Mouse (Mus musculus) heart, embryonic 14.5 days (tissue): ENCODE data around the gene Hipk4. TPM values are rescaled to one million over a fixed set of nuclear protein-coding genes. Genes with fewer than 3 reads are reported as not detected.

ENCODE experiments used
- ATAC-seq: fragments of 200-750 bp; cut with Nextera tagmentation; 2 replicates; pipeline ENCODE4 v1.8.0; 2017; ENCODE audit warnings: low read depth, moderate TSS enrichment; ENCODE audit not compliant: insufficient number of reproducible peaks, insufficient read depth, low FRiP score
- H3K27ac ChIP-seq, 2 experiments: fragments of 200-500 bp in 1 of 2; fragments of 300-500 bp in 1 of 2; sonication (generic) in 1 of 2; replicated peaks in 1 of 2; 2 replicates each; pipeline ENCODE4 v1.5.1; 2012 to 2014; ENCODE audit warnings: low read depth in 2 of 2, low read length in 2 of 2, control low read depth in 1 of 2, mild to moderate bottlenecking in 1 of 2, mixed read lengths in 1 of 2; ENCODE audit not compliant: control insufficient read depth in 1 of 2, insufficient read depth in 1 of 2
- H3K27me3 ChIP-seq: fragments of 300-500 bp; sonication (generic); 2 replicates; pipeline ENCODE4 v1.6.1; 2014; ENCODE audit warnings: mild to moderate bottlenecking, low read length, control low read depth; ENCODE audit not compliant: control insufficient read depth, insufficient read depth
- H3K36me3 ChIP-seq: fragments of 300-500 bp; sonication (generic); 2 replicates; pipeline ENCODE4 v1.6.1; 2014; ENCODE audit warnings: mild to moderate bottlenecking, control low read depth, low read length, mixed read lengths; ENCODE audit not compliant: control insufficient read depth, insufficient read depth
- H3K4me1 ChIP-seq, 2 experiments: fragments of 200-500 bp in 1 of 2; fragments of 300-500 bp in 1 of 2; sonication (generic) in 1 of 2; 2 replicates each; pipeline ENCODE4 v1.6.1; 2012 to 2014; ENCODE audit warnings: low read length in 2 of 2, control low read depth in 1 of 2, mixed read lengths in 1 of 2; ENCODE audit not compliant: control insufficient read depth in 2 of 2, insufficient read depth in 2 of 2
- H3K4me2 ChIP-seq: fragments of 300-500 bp; sonication (generic); 2 replicates; pipeline ENCODE4 v1.6.1; 2014; ENCODE audit warnings: mild to moderate bottlenecking, low read length
- H3K4me3 ChIP-seq, 2 experiments: fragments of 200-500 bp in 1 of 2; fragments of 300-500 bp in 1 of 2; sonication (generic) in 1 of 2; 2 replicates each; pipeline ENCODE4 v1.5.1; 2012 to 2014; ENCODE audit warnings: low read length in 2 of 2, mild to moderate bottlenecking in 2 of 2, control low read depth in 1 of 2, low read depth in 1 of 2, moderate library complexity in 1 of 2; ENCODE audit not compliant: control insufficient read depth in 1 of 2, insufficient read depth in 1 of 2
- H3K9ac ChIP-seq: fragments of 300-500 bp; sonication (generic); 2 replicates; pipeline ENCODE4 v1.6.1; 2014; ENCODE audit warnings: mild to moderate bottlenecking, low read length
- H3K9me3 ChIP-seq: fragments of 300-500 bp; sonication (generic); 2 replicates; pipeline ENCODE4 v1.6.1; 2016; ENCODE audit warnings: low read length, control low read depth; ENCODE audit not compliant: control insufficient read depth
- WGBS: fragments of 180-500 bp; shearing (Covaris S2); extraction: QIAGEN DNeasy Blood & Tissue Kit; methylation state at CpG from one replicate; pipeline ENCODE4 v1.1.7; 2014; 5-methylcytosine and 5-hydroxymethylcytosine counted together
- polyA plus RNA-seq: library from polyadenylated mRNA; unstranded; fragments of >200 nt; fragmentation: Nextera tagmentation; extraction: Ambion mirVana; gene quantifications from 2 replicates; pipeline ENCODE4 v1.2.1, GENCODE M21; 2014

The Hipk4 gene
- polyA plus RNA-seq, 1 experiment from 2014 or later = 0.26 TPM

GRCm38 (mm10) chr7:27541431-27541830 is 18.4 kb downstream of the Hipk4 start:
- Histone ChIP-seq H3K36me3 (peaks cover 23% of the 10 kb centered on the region; the same call in 1 of the 2 replicates), H3K27ac (no peak overlapping the region), H3K4me1 (peaks cover 5 to 15% of the 10 kb centered on the region in 2 experiments; a peak in 3 of 4 replicates), H3K4me2 (no peak overlapping the region), H3K9ac (no peak overlapping the region), H3K9me3 (no peaks in the 10 kb centered on the region), H3K4me3 (no peak overlapping the region), H3K27me3 (no peaks in the 10 kb centered on the region)
- WGBS = 76% methylated on average over 16 of the region's 16 CpGs
- no peak for ATAC-seq

- no peak overlapping the region for H3K27ac ChIP-seq
- ATAC-seq = no peak
- H3K27me3 ChIP-seq = no peaks in the 10 kb centered on the region
- 52% methylated on average over 5 of the region's 5 CpGs for WGBS
- peaks cover 21% of the 10 kb centered on the region; the same call in 1 of the 2 replicates for H3K36me3 ChIP-seq
- peak overlapping the region; percentile 41 to 50; a peak in 3 of 4 replicates for H3K4me3 ChIP-seq
- H3K4me1 ChIP-seq = peaks cover 5 to 15% of the 10 kb centered on the region in 2 experiments; a peak in 3 of 4 replicates
- H3K9ac ChIP-seq = peak overlapping the region; percentile 78
- no peaks in the 10 kb centered on the region for H3K9me3 ChIP-seq
- peak overlapping the region; percentile 96 for H3K4me2 ChIP-seq
These were observed 18.9 kb downstream of the Hipk4 start for GRCm38 (mm10) chr7:27541922-27542321.

DNA sequence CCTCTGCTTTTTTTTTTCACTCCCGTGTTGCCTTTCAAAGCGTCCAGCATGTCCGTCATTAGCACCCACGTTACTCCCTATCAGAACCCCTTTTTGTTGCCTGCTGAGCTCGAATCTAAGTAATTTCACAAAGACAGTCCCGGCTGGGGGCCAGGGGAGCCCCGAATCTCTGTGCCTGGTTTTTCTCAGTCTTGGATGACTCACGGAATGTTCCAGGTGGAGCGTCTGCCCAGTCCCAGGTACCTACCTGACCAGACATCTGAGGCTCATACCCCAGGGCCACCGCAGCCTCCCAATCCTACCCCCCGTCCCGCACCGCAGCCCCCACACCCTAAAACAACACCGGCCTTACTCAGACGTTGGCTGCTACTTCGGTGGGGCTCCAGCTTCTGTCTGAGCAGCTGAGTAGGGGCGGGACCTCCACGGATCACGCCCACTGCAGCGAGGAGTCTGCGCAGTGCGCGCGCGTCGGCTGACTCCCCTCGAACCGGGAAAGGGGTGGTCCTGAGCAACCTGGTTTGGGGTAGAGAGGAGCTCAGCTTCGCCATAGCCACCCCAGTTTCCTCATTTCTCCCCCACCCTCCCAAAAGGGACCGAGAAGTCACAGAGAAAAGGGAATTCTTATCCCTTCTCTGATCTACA is 19.4 kb downstream of the Hipk4 start:
- Histone ChIP-seq H3K4me1 (peaks cover 5 to 15% of the 10 kb centered on the region in 2 experiments; a peak in 3 of 4 replicates), H3K27me3 (no peaks in the 10 kb centered on the region), H3K9ac (peak overlapping the region; percentile 78), H3K4me2 (peak overlapping the region; percentile 96), H3K27ac (no peak overlapping the region), H3K4me3 (peak overlapping the region; percentile 41 to 50), H3K36me3 (peaks cover 21% of the 10 kb centered on the region; the same call in 1 of the 2 replicates), H3K9me3 (no peaks in the 10 kb centered on the region)
- peak; percentile 78 for ATAC-seq
- 2% methylated on average over 30 of the region's 30 CpGs for WGBS

DNA sequence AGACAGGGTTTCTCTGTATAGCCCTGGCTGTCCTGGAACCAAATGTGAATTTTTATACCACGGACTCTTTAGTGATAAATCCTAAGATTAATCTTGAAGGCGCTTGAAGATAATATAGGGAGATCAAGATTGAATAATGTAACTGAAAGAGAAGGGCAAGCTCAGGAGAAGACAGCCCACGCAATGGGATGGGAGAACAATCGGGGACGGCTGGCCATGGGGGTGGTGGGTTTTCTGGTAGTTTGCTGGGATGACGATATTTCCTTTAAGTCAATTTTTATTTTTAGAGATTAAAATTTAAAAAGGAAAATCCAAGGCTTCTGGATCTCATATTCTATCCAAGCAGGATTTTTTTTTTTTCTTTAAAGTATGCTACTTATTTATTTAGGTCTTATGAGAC is 20.0 kb downstream of the Hipk4 start:
- no peaks in the 10 kb centered on the region for H3K27me3 ChIP-seq
- H3K4me3 ChIP-seq = peak overlapping the region; percentile 41 to 50
- H3K4me2 ChIP-seq = peak overlapping the region; percentile 96
- 38% methylated on average over 6 of the region's 6 CpGs for WGBS
- no peak overlapping the region for H3K27ac ChIP-seq
- H3K9ac ChIP-seq = peak overlapping the region; percentile 78
- H3K4me1 ChIP-seq = peaks cover 5 to 15% of the 10 kb centered on the region in 2 experiments; a peak in 3 of 4 replicates
- peaks cover 21% of the 10 kb centered on the region; the same call in 1 of the 2 replicates for H3K36me3 ChIP-seq
- ATAC-seq = no peak
- no peaks in the 10 kb centered on the region for H3K9me3 ChIP-seq

DNA sequence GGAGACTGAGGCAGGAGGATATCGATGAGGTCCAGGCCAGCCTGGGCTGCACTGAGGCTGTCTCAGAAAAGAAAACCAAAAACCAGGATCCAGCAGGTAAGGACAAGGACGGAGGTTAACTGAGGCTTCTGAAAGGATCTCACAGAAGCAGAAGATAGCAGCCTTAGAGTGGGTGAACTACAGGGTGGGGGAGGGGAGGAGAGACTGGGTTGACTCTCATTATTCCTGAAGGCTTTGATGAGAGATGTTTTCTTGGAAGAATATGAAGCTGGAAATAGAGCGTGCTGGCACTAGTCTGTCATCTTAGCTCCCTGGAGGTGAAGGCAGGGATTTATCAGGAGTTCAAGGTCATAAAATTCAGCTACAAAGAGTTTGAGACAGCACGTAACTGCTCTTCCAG is 20.8 kb downstream of the Hipk4 start:
- Histone ChIP-seq H3K4me1 (peaks cover 5 to 15% of the 10 kb centered on the region in 2 experiments; a peak in 3 of 4 replicates), H3K4me2 (no peak overlapping the region), H3K27ac (no peak overlapping the region), H3K9ac (no peak overlapping the region), H3K36me3 (peaks cover 21% of the 10 kb centered on the region; the same call in 1 of the 2 replicates), H3K4me3 (no peak overlapping the region), H3K27me3 (no peaks in the 10 kb centered on the region), H3K9me3 (no peaks in the 10 kb centered on the region)
- no peak for ATAC-seq
- WGBS = 63% methylated on average over 4 of the region's 4 CpGs

DNA sequence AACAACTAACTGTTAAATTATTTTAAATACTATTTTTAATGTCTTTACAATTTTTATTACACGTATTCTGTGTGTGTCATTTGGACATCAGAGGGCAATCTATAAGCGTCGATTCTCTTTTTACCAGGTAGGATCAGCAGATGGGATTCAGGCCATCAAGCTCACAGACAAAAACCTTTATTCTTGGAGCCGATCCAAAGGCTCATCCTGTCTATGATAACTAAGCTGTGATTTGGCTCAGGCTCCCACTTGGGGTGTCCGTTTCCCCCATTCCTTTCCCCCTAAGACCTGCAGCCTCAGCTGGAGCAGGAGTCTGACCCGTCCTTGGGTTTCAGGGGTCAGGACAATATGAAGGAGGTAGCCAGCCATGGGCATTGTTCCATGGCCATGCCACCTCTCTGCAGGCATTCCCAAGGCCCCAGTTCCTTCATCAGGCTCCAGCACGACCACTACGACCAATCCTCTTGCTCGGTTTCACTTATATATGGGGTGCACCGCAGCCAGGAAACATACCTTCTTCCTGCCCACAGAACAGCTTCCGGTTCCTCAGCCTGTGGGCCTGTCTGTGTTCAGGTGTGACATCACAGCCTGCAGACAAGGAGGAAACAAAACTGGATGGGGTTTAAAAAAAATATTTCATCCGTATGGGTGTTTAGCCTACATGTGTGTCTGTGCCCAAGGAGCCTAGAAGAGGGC is 21.8 kb downstream of the Hipk4 start:
- Histone ChIP-seq H3K9ac (no peak overlapping the region), H3K27me3 (no peaks in the 10 kb centered on the region), H3K9me3 (no peaks in the 10 kb centered on the region), H3K4me3 (no peak overlapping the region), H3K27ac (no peak overlapping the region), H3K4me2 (no peak overlapping the region; the same call in 1 of the 2 replicates), H3K36me3 (peaks cover 11% of the 10 kb centered on the region; the same call in 1 of the 2 replicates), H3K4me1 (peaks cover 5 to 15% of the 10 kb centered on the region in 2 experiments; a peak in 3 of 4 replicates)
- no peak for ATAC-seq
- WGBS = 77% methylated on average over 12 of the region's 12 CpGs

GRCm38 (mm10) chr7:27549597-27549996 is 26.5 kb downstream of the Hipk4 start:
- Histone ChIP-seq H3K27me3 (no peaks in the 10 kb centered on the region), H3K4me3 (no peak overlapping the region), H3K9me3 (no peaks in the 10 kb centered on the region), H3K9ac (no peak overlapping the region), H3K36me3 (no peaks in the 10 kb centered on the region), H3K4me1 (peaks cover 7 to 15% of the 10 kb centered on the region in 2 experiments; a peak in 3 of 4 replicates), H3K27ac (no peak overlapping the region), H3K4me2 (no peak overlapping the region)
- WGBS = 71% methylated on average over 6 of the region's 6 CpGs
- no peak for ATAC-seq
